In genomic region chr7:101955276-101955675, GRCm38 (mm10) we compare ENCODE assay signal across 20 mouse cellular contexts. TPM values are rescaled to one million over a fixed set of nuclear protein-coding genes. Genes with fewer than 3 reads are reported as not detected.
"Had no signal": no experiment of that assay in that cellular context is flagged by ENCODE, and none has a peak within 500 bp of the region (broad histone marks: within the 10 kb centered on the region; RNA-seq: fewer than 3 reads in every experiment).

No protein-coding gene starts in this region.

- ATAC-seq: hindbrain, postnatal 0 days; intestine, embryonic 16.5 days had no signal

- DNase-seq: gastrocnemius, adult 2 months; gastrocnemius, postnatal 10 days; gastrocnemius, postnatal 36 days; heart, adult 18-20 months; heart, postnatal 14 days; heart, postnatal 36 days; kidney, adult 11 months; kidney, adult 2 months; kidney, adult 9 months; kidney, postnatal 14 days; kidney, postnatal 36 days; layer of hippocampus, adult 9-11 months; layer of hippocampus, postnatal 36 days; left cerebral cortex, postnatal 4 days had no signal

RNA-seq across cellular contexts. Expression of gene Tomt, which starts 49.1 kb away (rescaled TPM):
- total RNA-seq: gastrocnemius, adult 2 months; gastrocnemius, postnatal 10 days; gastrocnemius, postnatal 36 days; heart, adult 18-20 months; heart, adult 8-10 months; heart, postnatal 14 days; heart, postnatal 36 days; layer of hippocampus, adult 18-20 months; layer of hippocampus, postnatal 36 days; left cerebral cortex, adult 18-20 months; left cerebral cortex, postnatal 10 days; left cerebral cortex, postnatal 4 days had no signal
